Mouse (Mus musculus) cerebellum, postnatal 14 days (tissue): Measurements from ENCODE around the gene Musk.
"Not testable (repeated sequence)": the region's sequence is repeated elsewhere in the genome, so short reads cannot be mapped to it uniquely, and the experiment has no call there.

ENCODE experiments used
- DNase-seq, 2 experiments: peaks; one replicate each; pipeline ENCODE4 v3.0.0; 2021; ENCODE audit warnings: mixed read lengths in 2 of 2

Musk gene

DNA sequence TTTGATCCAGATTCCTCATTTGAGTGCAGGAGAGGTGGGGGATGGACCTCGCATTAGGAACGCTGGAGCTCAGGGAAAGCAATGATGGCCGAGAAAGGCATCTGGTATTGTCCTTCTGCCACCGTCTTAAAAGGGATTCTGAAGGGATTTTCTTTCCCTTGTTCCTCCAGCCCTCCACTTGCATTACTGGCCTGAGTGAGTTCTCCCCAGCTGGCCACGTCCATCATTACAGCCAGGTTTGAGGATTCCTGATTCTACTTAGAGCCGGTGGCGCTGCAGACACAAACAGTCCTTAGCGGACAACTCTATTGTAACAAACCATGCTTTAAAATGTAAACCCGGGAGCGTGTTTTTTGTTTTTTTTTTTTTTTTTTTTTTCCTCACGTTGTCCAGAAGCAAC lies at the start of gene Musk:
Gene Musk (plus strand): TSS at position 274 of the 400 bp plus-strand sequence.
- no peak for DNase-seq

DNA sequence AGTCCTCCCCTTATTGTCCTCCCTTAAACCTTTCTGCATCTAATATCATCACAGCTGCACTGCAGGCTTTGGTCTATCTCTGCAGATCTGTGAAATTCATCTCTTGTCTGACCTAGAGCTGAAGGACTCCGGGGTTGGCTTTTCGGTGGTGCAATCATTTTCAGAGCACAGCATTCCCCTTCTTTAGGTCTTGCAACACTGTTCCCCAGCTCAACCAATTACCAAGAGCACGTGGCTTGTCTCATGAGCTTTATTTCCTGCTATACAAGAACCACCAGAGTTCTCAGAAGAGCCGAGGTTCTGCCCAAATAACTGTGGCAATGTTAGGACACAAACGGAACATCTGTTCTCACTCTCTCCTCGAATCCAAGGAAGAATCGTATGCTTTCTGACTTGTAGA lies 45.3 kb upstream of the Musk start:
- DNase-seq = no peak

DNA sequence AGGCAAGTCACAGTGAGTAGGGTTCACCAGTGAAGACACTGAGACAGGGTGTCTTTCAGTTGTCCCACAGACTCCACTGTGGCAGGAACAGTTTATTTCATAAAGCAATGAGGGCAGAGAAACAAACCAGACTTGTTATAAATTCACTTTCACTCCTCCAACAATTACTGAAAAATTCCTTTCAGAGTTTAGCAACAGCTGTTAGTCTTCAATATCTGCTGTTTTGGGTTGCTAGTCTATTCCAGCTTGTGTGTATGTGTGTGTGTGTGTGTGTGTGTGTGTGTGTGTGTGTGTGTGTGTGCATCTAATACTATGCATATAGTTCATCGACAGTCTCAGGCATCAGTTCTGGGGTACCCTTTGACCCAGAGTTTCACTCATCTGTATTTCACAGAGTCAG lies 40.2 kb upstream of the Musk start:
- no peak for DNase-seq

DNA sequence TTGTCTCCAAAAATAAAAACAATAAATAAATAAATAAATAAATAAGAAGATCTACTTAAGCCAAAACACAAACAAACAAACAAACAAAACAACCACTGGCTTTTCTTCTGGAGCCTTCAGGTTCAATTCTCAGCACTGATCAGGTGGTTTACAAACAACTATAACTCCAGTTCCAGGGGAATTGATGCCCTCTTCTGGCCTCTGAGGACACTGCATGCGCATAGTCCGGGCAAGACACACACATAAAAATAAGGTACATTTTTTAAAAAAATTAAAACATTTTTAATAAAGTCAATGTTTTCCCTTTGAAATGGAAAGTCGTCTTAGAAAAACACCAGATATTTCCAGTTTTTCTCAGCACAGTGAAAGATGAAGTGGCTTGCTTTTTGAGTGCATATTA lies 33.4 kb upstream of the Musk start:
- DNase-seq = no peak

DNA sequence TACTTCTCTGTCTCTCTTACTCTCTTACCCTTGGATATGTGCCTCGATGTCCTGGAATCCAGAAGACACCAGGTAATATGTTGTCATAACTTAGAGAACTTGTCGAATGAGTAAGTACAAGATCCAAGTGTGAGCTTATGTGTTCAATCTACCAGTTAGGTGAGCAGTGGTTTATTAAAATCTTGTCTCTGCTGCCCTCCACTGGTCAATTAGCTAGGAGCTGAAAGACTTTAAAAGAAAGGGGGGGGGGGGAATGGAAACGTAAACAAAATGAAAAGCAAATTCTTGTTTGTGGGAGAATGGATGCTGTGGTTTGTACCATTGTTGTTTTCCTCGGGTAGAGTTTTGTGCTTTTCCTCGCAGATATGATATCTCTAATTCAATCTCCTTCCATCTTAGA lies 32.4 kb upstream of the Musk start:
- DNase-seq = peak; percentile 76 to 83

DNA sequence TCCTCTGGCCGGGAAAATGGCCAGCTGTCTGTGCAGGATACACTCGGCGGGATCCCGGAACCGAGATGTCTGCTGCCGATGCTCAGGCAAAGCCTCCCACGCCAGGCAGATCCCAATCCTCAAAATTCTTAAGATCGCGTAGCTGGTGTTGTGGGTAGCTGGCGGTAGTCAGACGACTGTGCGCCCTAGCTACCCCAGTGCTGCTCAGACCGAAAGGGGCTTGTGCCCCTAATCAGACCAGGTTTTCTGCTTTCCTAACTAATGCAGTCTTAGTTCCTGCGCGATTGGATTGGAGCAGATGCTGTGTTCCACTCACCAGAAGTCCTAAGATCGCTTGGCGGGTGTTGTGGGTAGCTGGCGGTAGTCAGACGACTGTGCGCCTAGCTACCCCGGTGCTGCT lies 25.0 kb upstream of the Musk start:
- DNase-seq = not testable (repeated sequence)

DNA sequence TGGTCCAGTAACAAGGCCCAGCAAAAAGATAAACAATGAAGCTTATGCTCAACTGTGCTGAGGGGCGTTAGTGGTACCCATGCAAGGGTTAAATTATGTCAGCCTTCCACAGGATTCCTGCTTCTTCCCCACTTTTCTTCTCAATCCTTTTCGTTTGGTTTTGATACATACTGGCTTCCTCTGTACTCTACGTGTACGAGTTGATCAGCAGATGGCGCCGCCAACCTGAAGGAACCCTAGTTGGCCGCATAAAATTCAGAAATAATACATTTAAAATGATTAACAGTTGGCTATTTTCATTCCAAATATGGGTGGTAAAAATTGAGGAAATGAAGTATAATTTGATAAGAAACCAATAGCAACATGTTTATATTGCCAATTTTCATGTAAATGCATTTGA lies 19.5 kb upstream of the Musk start:
- DNase-seq = peak; percentile 64 to 76

DNA sequence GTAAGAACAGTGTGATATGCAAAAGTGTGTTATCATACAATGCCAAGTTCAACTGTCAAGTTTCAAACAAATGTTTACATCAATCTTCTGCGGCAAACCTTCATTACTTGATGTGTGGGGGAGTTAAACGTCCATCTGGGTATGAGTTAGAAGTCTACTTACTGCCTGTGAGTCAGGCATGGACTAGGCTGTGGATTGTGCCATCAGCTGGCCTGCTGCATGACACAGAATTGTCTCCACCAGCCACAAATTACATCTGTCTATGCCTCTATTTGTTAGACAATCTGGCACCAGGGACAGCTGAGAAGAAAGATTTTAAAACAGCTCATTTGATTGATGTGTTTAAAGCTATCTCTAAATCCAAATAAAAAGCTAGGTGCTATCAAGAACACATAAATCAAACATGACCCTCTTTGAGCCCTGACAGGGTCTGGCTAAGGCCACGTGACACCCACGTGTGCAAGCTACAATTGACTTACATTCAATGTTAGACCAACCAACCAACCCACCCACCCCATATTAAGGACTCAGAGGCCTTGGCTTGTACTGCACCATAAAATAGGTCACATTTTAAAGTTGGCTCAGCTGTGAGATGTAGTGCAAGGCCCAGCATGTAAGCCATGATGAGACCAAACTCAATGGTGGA lies 16.7 kb upstream of the Musk start:
- no peak for DNase-seq

DNA sequence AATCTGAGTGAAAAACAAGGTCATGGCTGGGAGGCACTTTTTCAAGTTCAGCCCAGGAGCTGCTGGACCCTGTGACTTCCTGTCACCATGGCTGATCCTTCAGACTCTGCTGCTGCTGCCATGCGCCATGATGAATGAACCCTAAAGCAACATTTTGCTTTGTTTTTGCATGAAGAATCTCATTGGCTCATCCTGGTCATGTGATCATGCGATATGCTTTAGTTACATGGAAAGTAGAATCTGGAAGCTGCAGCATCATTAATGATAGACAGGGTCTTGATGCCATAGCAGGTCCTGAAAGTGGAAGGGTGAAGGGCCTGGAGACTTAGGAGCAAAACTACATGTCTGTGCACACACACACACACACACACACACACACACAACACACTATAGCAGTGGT lies 15.8 kb upstream of the Musk start:
- no peak for DNase-seq

DNA sequence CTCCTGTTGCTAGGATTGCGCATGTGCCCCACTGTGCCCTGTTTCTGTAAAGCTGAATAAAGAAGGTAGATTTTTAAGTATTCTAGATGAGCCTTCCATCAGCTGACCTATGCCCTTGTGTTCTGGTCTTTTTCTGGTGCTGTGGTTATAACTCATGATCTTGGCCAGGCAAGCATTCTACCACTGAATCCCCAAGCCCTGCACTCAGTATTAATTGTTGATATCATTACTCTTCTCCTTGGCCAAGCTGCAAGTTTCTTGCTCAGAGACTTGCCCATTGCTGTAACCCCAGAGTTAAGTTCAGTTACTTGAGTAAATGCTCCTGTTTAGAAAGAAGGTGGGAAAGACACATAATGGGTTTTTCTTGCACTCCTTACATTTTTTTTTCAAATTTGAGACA lies 14.8 kb upstream of the Musk start:
- no peak for DNase-seq

DNA sequence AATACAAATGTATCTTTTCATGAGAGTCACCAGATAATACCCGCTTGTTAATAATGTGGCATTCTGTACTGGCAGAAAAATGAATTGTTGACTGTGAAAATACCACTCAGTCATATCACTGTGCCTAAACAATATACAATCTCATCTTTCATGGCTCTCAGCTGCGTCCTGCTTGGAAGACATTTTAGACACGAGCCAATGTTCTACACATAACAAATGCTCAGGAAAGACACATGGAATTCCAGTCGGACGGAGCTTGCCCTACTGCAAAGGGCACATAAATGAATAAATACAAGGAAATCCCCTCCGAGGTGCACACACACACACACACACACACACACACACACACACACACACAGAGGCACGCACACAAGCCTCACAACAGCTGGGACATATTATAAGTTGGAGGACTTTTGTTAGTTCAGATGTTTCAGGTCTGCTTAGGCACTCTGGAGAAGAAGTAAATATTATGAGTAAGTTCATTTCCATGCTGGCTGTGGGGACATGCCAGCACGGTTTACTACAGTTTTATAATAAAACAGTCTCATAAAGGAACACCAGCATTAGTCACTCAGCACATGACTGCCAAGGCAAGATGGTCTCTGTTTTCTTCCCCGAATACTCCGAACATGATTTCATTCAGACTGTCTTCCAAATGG lies 14.1 kb upstream of the Musk start:
- no peak for DNase-seq

DNA sequence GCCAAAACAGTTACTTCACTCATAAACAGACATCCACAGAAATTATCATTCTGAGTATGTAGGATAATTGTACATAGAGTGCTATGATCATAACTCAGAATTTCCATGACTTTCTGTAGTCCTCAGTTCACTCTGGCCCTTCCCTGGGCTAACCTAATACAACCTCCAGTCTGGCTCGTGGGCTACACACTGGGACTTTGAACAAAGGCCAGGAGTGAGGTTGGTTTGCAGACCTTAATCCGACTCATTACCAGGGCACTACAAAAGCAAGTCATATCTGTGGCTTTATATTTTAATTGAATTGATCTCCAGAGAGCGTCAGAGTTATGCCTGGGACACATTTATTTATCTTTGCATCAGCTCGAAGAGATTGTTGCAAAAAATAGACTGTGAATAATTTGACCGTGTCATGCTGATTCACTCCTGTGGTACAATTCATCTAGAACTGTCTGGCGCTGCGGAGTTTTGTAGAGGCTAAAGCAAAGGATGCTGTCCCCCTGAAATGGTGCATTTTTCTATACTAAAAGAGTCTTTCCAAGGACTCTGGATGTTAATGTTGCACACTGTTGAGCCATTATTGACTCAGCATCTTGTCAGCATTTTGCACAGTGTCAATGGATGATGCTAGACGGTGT lies 10.4 kb upstream of the Musk start:
- peak; percentile 22 to 32 for DNase-seq

DNA sequence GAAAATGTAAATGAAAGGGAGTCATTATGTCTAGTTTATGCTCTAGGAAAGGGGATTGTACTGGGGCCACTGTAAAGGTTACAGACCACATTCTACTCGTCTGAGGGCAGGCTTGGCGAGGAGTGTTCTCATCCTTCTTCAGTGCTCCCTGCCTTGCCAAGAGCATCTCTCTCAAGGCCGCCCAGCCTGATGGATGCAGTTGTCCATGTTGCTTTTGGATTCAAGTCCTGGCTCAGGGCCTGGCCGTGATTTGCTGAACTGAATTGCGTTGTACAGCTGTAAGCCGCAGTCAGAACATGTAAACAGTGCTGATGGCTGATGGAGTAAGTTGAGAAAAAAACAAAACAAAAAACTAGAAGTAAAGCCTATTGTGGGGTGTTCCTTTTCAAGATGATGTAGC lies 7.4 kb upstream of the Musk start:
- DNase-seq = peak in 1 of 2 experiments; percentile 14

DNA sequence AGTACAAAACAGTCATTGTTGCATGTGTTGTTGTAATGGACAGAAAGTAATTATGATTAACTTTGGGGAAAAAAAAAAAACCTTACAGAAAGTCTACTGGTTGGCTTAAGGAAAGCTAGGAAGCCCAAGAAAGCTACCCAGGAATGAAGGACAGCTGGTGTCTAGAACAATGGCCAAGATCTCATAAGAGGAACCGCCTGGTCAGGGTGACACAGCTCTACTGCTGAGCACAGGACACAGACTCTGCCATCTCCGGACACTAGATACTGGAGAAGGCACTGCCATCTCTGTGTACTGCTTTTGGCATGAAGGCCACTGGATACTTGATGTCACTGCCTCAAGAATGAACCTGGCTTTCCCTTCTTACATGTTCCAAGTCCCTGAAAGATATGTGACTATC lies 5.6 kb upstream of the Musk start:
- no peak for DNase-seq

DNA sequence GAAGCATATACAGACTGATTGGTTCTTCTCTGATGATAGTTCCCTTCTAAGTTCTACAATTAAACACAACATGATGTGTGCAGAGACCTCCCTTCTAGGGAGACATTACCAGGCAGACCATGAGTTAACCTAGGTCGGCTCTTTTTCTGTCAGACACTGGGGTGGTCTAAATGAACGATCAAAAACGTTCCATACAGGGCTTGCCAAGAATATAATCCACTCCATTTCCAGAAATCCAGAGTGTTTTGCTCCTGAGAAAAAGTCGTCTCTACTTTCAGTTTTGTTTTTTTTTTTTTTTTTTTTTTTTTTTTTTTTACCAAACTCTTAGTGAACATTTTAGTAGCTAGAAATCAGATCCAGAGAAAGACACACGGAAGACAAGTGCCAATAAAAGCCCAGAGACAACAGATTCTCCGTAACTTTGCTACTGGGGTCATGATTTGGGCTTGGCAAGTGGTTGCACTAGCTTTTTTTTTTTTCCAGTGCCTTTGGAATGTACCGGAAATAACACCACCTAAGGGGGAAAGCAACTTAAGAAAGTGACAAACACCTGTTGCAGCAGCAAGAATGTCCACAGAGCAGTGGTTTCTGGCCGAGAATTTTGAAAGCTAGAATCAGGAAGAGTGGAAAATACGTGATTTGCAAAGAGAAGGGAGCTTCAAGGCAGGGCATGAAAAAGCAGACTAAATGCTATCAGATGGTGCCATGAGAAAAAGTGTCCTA lies 769 bp downstream of the Musk start:
- no peak for DNase-seq

DNA sequence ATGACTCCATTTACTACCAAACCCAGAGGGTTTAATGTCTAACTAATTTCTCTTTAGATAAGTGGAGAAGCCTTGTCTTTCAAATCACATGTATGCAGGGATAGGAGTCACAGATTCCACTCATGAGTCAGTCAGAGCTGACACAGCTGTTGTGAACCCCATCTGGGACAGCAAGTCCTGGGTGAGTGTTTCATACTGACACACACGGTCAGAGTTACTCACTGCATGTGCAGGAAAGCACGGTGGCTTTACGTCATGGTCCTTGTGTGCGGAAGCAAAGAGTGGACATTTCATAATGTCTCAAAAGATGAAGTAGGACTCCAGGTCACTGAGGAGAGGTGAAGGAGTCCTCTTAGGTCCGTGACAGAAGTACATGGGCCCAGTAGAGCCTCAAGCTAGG lies 3.0 kb downstream of the Musk start:
- no peak for DNase-seq

DNA sequence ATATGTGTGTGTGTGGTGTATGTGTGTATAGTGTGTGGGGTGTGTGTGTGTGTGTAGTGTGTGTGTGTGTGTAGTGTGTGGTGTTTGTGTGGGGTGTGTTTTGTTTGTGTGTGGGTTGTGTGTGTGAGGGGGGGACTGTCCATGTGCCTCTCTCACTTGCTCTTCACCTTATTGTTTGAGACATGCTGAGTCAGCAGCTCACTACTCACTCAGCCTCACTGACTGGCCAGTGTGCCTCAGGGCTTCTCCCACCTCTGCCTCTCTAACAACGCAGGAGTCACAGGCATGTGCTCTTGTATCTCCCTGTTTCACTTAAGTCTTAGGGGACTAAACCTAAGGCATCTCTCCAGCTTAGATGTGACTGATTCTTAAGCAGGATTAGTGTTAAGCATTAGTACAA lies 6.1 kb downstream of the Musk start:
- DNase-seq = no peak

DNA sequence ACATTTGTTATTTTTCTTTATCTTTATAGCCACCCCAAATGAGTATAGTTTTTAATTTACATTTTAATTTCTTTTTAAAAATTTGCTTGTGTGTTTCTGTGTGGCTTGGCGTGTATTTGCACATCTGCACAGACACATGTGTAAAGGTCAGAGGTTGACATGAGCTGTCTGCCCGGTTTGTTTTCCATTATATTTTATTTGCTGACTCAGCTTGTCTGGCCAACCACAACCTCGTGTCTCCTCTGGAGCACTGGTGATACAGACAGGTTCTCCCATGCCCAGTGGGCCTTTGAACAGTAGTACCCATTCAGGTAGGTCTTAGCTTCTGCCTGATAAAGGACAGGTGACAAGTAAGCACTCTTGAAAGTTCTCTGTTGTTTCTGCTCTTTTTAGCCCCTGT lies 7.3 kb downstream of the Musk start:
- no peak for DNase-seq

DNA sequence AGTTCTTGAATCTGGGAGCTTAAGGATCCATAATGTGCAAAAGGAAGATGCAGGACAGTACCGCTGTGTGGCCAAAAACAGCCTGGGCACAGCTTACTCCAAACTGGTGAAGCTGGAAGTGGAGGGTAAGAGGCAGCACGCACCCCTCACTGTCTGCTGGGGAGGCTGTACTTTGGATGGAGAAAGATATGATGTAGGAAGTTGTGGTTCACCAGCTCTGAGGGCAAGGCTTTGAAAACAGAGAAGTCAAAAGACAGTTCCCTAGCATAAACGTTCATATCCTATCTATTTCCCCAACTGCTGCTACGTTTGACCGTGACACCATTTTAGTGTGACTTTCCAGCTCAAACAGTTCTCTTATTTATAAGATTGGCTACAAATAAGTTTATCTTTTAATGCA lies 18.1 kb downstream of the Musk start:
- DNase-seq = no peak

DNA sequence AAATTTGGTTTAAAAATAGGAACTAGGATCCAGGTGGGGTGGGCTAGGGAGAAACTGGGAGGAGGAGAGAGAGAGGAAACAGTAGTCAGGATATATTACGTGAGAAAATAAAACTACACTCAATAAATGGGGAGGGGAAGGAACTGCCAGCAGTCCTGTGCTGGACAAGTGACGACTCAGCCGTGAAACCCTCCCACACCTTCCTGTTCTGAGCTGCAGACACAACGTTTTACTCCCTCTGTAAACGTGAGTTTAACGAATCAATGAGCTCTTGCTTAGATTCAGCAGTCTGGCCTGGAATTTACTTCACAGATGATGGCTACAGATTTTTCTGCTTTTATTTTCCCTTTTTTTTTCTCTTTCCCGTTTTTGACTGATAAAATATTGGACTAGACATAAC lies 18.8 kb downstream of the Musk start:
- no peak for DNase-seq

DNA sequence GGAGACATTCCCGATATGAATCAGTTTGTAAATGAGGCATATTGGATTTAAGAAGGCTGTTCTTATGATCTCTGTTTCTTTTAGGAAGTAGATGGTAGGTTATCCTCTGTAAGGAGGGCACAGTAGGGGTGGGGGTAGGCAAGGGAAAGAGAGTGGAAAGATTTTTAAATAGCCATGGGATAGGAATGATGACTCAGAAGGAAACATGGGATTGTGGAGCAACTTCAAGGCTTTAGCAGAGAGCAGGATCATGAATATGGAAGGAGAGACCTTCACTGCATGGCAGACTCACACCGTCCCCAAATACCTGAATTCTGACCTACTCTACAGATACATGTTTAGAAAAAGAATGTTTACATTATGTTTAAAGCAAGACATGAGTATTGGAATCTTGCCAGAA lies 21.7 kb downstream of the Musk start:
- DNase-seq = no peak

DNA sequence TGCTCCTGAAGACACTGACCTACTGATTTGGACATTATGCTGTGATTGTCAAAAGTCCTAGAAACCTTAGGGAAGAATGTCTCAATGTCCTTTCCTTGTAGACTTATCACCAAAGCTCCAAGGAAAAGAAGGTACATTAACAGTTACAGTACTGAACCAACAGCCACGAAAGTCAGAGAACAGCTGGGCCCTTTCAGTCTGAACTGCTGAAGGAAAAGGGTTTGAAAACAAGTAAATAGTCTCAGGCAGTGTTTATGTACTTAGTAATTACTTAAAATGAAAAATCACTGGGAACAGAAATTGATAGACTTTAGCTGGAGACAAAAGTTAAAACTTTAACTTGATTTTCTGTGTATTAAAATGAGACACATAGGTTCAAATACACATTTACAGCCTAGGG lies 27.6 kb downstream of the Musk start:
- DNase-seq = no peak

DNA sequence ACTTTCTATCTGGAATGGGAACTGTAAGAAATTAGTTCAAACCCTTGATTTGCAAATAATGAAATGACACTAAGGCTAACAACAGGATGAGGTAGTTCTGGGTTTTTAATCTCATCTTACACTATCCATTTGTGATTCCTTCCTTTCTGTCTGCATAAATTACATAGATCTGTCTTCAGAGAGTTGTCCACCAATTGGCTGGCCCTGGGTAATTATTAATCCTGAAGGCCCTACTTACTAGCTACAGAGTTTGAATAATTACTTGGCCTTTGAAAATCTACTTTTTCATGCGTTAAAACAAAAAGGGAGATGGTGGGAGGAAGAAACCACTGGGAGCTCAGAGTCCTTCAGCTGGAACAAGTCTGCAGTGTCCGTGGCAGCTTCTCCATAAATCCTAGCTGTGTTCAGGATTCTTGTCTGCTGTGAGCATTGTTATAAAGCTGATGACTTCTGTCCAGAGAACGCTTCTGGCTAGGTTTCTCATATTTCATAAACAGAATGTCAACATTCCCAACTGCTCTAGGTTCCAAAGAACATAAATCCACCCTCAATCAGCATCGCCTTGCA lies 29.3 kb downstream of the Musk start:
- no peak for DNase-seq

DNA sequence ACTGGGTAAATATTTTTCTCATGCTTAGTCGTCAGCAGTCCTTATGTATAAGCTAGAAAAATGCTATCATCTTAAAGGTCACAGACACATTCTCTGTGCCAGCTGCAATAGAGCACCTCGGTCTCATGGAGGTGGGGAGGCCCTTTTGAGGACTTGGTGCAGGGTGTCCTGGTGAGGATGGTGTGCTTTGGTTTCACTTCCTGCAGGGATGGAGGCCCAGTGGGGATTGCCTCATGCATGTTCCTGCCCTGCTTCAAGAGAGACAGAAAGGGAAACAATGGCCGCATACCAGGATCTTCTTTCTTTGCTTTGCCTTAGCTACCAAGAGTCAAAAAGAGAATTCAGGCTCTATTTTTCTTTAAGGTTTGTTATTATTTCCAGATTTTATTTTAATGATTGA lies 31.8 kb downstream of the Musk start:
- DNase-seq = no peak
